Mouse (Mus musculus) E14TG2a.4 (cell line): ENCODE data around the gene Rab3b.

Source experiments
- H3K27me3 ChIP-seq: 2 replicates; pipeline ENCODE4 v1.6.1; 2014; ENCODE audit warnings: low read length, control low read depth; ENCODE audit not compliant: insufficient read depth
- H3K36me3 ChIP-seq: 2 replicates; pipeline ENCODE4 v1.6.1; 2014; ENCODE audit warnings: low read length, control low read depth; ENCODE audit not compliant: insufficient read depth
- H3K4me1 ChIP-seq: replicated peaks from 2 replicates; pipeline ENCODE4 v1.6.1; 2014; ENCODE audit warnings: low read depth, low read length, control low read depth
- H3K4me3 ChIP-seq: replicated peaks from 2 replicates; pipeline ENCODE4 v1.5.1; 2014; ENCODE audit warnings: mild to moderate bottlenecking, low read length
- H3K9me3 ChIP-seq: 2 replicates; pipeline ENCODE4 v1.6.1; 2014; ENCODE audit warnings: low read length, control low read depth
- CTCF ChIP-seq: conservative IDR thresholded peaks from 2 replicates; pipeline ENCODE4 v1.5.1; 2014; ENCODE audit warnings: low read length
- NANOG ChIP-seq: IDR thresholded peaks from 2 replicates; pipeline ENCODE4 v1.6.1; 2014; ENCODE audit warnings: borderline replicate concordance, low read length, mixed read lengths
- POU5F1 ChIP-seq: IDR thresholded peaks from 2 replicates; pipeline ENCODE4 v1.6.1; 2014; ENCODE audit warnings: low read length, borderline replicate concordance

Gene Rab3b

GRCm38 (mm10) chr4:108841920-108842578 lies 36.8 kb upstream of the Rab3b start:
- Histone ChIP-seq H3K27me3 (no peaks in the 10 kb centered on the region), H3K9me3 (no peaks in the 10 kb centered on the region), H3K4me3 (no peak overlapping the region), H3K36me3 (peaks cover 9% of the 10 kb centered on the region), H3K4me1 (peaks cover 45% of the 10 kb centered on the region)
- TF ChIP-seq NANOG (no peak), CTCF (no peak), POU5F1 (no peak)

GRCm38 (mm10) chr4:108843336-108843735 lies 35.5 kb upstream of the Rab3b start:
- H3K27me3 ChIP-seq = no peaks in the 10 kb centered on the region
- no peaks in the 10 kb centered on the region for H3K9me3 ChIP-seq
- peaks cover 4% of the 10 kb centered on the region for H3K36me3 ChIP-seq
- TF ChIP-seq POU5F1 = no peak
- TF ChIP-seq CTCF = no peak
- peak; percentile 50; the same call in 1 of the 2 replicates for TF ChIP-seq NANOG
- H3K4me1 ChIP-seq = peaks cover 43% of the 10 kb centered on the region
- H3K4me3 ChIP-seq = no peak overlapping the region

GRCm38 (mm10) chr4:108845824-108846569 lies 32.9 kb upstream of the Rab3b start:
- Histone ChIP-seq H3K36me3 (peaks cover 21% of the 10 kb centered on the region), H3K9me3 (no peaks in the 10 kb centered on the region), H3K4me3 (no peak overlapping the region), H3K27me3 (no peaks in the 10 kb centered on the region), H3K4me1 (peaks cover 55% of the 10 kb centered on the region)
- TF ChIP-seq POU5F1 (no peak), NANOG (no peak), CTCF (no peak)

- Histone ChIP-seq H3K4me1 (peaks cover 40% of the 10 kb centered on the region), H3K27me3 (no peaks in the 10 kb centered on the region), H3K4me3 (peak within 1 kb of the TSS; percentile 96), H3K36me3 (peaks cover 21% of the 10 kb centered on the region), H3K9me3 (no peaks in the 10 kb centered on the region)
- no peak for TF ChIP-seq NANOG
- TF ChIP-seq POU5F1 = no peak
- TF ChIP-seq CTCF = no peak
These were observed 31.0 kb upstream of the Rab3b start, which contains the start of gene Kti12 for GRCm38 (mm10) chr4:108847715-108848504. Kti12 (plus strand) TSS chr4:108847785.

- Histone ChIP-seq H3K4me1 (peaks cover 39% of the 10 kb centered on the region), H3K27me3 (no peaks in the 10 kb centered on the region), H3K9me3 (no peaks in the 10 kb centered on the region), H3K4me3 (peak within 1 kb of the TSS; percentile 96), H3K36me3 (peaks cover 23% of the 10 kb centered on the region)
- no peak for TF ChIP-seq POU5F1
- TF ChIP-seq NANOG = no peak
- no peak for TF ChIP-seq CTCF
These were observed 30.4 kb upstream of the Rab3b start, which contains the start of gene A730015C16Rik for GRCm38 (mm10) chr4:108848505-108848848. A730015C16Rik (minus strand) TSS chr4:108848619.

GRCm38 (mm10) chr4:108866806-108867205 lies 12.1 kb upstream of the Rab3b start:
- Histone ChIP-seq H3K9me3 (no peaks in the 10 kb centered on the region), H3K36me3 (peaks cover 8% of the 10 kb centered on the region), H3K4me1 (peaks cover 4% of the 10 kb centered on the region; the same call in 1 of the 2 replicates), H3K27me3 (peaks cover 13% of the 10 kb centered on the region), H3K4me3 (no peak overlapping the region)
- TF ChIP-seq POU5F1 = no peak
- no peak for TF ChIP-seq NANOG
- no peak for TF ChIP-seq CTCF

GRCm38 (mm10) chr4:108869730-108870374 lies 9.0 kb upstream of the Rab3b start:
- TF ChIP-seq NANOG (no peak), CTCF (peak; percentile 97), POU5F1 (no peak)
- no peak overlapping the region for H3K4me3 ChIP-seq
- H3K36me3 ChIP-seq = no peaks in the 10 kb centered on the region
- H3K9me3 ChIP-seq = no peaks in the 10 kb centered on the region
- peaks cover 4% of the 10 kb centered on the region; the same call in 1 of the 2 replicates for H3K4me1 ChIP-seq
- H3K27me3 ChIP-seq = peaks cover 15% of the 10 kb centered on the region

GRCm38 (mm10) chr4:108873746-108874145 lies 5.1 kb upstream of the Rab3b start:
- H3K9me3 ChIP-seq = no peaks in the 10 kb centered on the region
- H3K27me3 ChIP-seq = peaks cover 40% of the 10 kb centered on the region
- peaks cover 8% of the 10 kb centered on the region for H3K4me1 ChIP-seq
- no peak overlapping the region for H3K4me3 ChIP-seq
- H3K36me3 ChIP-seq = no peaks in the 10 kb centered on the region
- TF ChIP-seq POU5F1 (no peak), CTCF (no peak), NANOG (no peak)
